Mouse (Mus musculus): Measurements from ENCODE around the gene Gsdma. TPM values are rescaled to one million over a fixed set of nuclear protein-coding genes. Genes with fewer than 3 reads are reported as not detected.

The Gsdma gene
- total and polyA plus RNA-seq, 3 experiments = 0.62 to 1.2 TPM; not detected in 1

GRCm38 (mm10) chr11:98644757-98645156 lies 19.4 kb upstream of the Gsdma start (continued):
- no peak for TF ChIP-seq TCF12 (IDR thresholded peaks at IDR 0.05; ENCODE audit: low read depth, low read length)

DNA sequence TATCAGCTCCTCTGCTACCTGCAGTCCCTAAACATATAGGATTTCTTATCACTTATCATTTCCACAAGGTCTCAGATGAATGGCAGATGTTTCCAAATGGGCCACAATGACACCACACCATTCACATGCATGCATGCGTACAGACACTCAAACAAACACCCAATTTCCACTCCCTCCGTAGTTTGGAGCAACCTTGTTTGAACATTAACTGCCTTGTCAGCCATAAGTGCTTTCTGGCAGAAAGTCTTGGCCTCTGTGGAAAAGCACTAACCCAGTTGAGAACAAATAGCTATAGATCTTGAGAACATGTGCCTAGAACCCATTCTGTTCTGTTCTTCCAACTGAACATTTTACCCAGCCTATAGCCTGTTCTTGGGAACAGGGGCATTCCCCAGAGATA lies 18.2 kb upstream of the Gsdma start:
- H3K79me2 ChIP-seq (ENCODE audit: control insufficient read depth, insufficient read depth, low read length, poor library complexity) = no peaks in the 10 kb centered on the region
- no peak for TF ChIP-seq POLR2A (IDR thresholded peaks at IDR 0.05; ENCODE audit: control insufficient read depth in 1 of 2, insufficient read depth in 1 of 2, low read depth in 1 of 2, low read length in 2 of 2, poor library complexity in 1 of 2)
- no peak for TF ChIP-seq SMC3 (IDR thresholded peaks at IDR 0.05; ENCODE audit: low read depth, low read length)
- no peak for TF ChIP-seq TBP (IDR thresholded peaks at IDR 0.05; ENCODE audit: low read depth, low read length)
- no peak for TF ChIP-seq POLR2AphosphoS5 (IDR thresholded peaks at IDR 0.05; ENCODE audit: borderline replicate concordance, low read depth, low read length)
- TF ChIP-seq POLR2AphosphoS2 (IDR thresholded peaks at IDR 0.05; ENCODE audit: low read length) = no peak
- TF ChIP-seq MAFK (IDR thresholded peaks at IDR 0.05; ENCODE audit: borderline replicate concordance, low read depth, low read length) = no peak
- no peak for TF ChIP-seq ETS1 (IDR thresholded peaks at IDR 0.05; ENCODE audit: low read depth, low read length)
- TF ChIP-seq USF1 (IDR thresholded peaks at IDR 0.05; ENCODE audit: low read depth, low read length) = no peak
- no peak for TF ChIP-seq MAX (IDR thresholded peaks at IDR 0.05; ENCODE audit: low read length)
- no peak for TF ChIP-seq ZKSCAN1 (IDR thresholded peaks at IDR 0.05; ENCODE audit: low read depth, low read length)
- no peak for TF ChIP-seq CTCF (IDR thresholded peaks at IDR 0.05 in 2 of 3, conservative IDR thresholded peaks at IDR 0.05 in 1 of 3; ENCODE audit: control insufficient read depth in 1 of 3, insufficient read depth in 1 of 3, low read depth in 2 of 3, low read length in 3 of 3, poor library complexity in 1 of 3, severe bottlenecking in 1 of 3)
- TF ChIP-seq KAT2A (conservative IDR thresholded peaks at IDR 0.05; ENCODE audit: low read depth, low read length) = no peak
- TF ChIP-seq TAL1 (IDR thresholded peaks at IDR 0.05; ENCODE audit: low read length) = no peak
- no peak for TF ChIP-seq MYC (IDR thresholded peaks at IDR 0.05; ENCODE audit: low read depth, low read length)
- TF ChIP-seq HCFC1 (IDR thresholded peaks at IDR 0.05; ENCODE audit: low read depth, low read length) = no peak
- no peak for DNase-seq (ENCODE audit: low read depth, low spot score)
- H3K36me3 ChIP-seq (ENCODE audit: control insufficient read depth in 1 of 2, insufficient read depth in 2 of 2, low read length in 2 of 2) = no peaks in the 10 kb centered on the region
- no peak overlapping the region for H3K27ac ChIP-seq (ENCODE audit: control insufficient read depth, low read depth, low read length)
- no peak overlapping the region for H3K9ac ChIP-seq (ENCODE audit: control insufficient read depth, low read depth, low read length, poor library complexity, severe bottlenecking)
- no peaks in the 10 kb centered on the region for H3K4me1 ChIP-seq (ENCODE audit: control insufficient read depth in 1 of 2, insufficient read depth in 2 of 2, low read length in 2 of 2)
- no peaks in the 10 kb centered on the region for H3K9me3 ChIP-seq (replicated peaks; ENCODE audit: insufficient read depth, low read length)
- peaks cover 18 to 28% of the 10 kb centered on the region in 2 experiments for H3K27me3 ChIP-seq (ENCODE audit: control insufficient read depth in 1 of 2, insufficient read depth in 2 of 2, low read length in 2 of 2)
- no peak overlapping the region for H3K4me3 ChIP-seq (ENCODE audit: control insufficient read depth in 1 of 2, insufficient read depth in 1 of 2, low read depth in 2 of 2, low read length in 2 of 2)

GRCm38 (mm10) chr11:98646459-98646858 lies 17.7 kb upstream of the Gsdma start, which contains the start of gene Gsdma2:
Gsdma2 (plus strand) TSS chr11:98646759.
- Histone ChIP-seq H3K4me3 (ENCODE audit: control insufficient read depth in 1 of 2, insufficient read depth in 1 of 2, low read depth in 2 of 2, low read length in 2 of 2) (no peak within 1 kb of the TSS), H3K4me1 (ENCODE audit: control insufficient read depth in 1 of 2, insufficient read depth in 2 of 2, low read length in 2 of 2) (no peaks in the 10 kb centered on the region), H3K27ac (ENCODE audit: control insufficient read depth, low read depth, low read length) (no peak within 1 kb of the TSS), H3K9me3 (replicated peaks; ENCODE audit: insufficient read depth, low read length) (no peaks in the 10 kb centered on the region), H3K36me3 (ENCODE audit: control insufficient read depth in 1 of 2, insufficient read depth in 2 of 2, low read length in 2 of 2) (no peaks in the 10 kb centered on the region), H3K27me3 (ENCODE audit: control insufficient read depth in 1 of 2, insufficient read depth in 2 of 2, low read length in 2 of 2) (peaks cover 18 to 28% of the 10 kb centered on the region in 2 experiments), H3K79me2 (ENCODE audit: control insufficient read depth, insufficient read depth, low read length, poor library complexity) (no peaks in the 10 kb centered on the region), H3K9ac (ENCODE audit: control insufficient read depth, low read depth, low read length, poor library complexity, severe bottlenecking) (no peak within 1 kb of the TSS)
- 0 out of 2 replicates have a peak, but pooled peaks have one; percentile 42 for TF ChIP-seq TBP (IDR thresholded peaks at IDR 0.05; ENCODE audit: low read depth, low read length)
- TF ChIP-seq TAL1 (IDR thresholded peaks at IDR 0.05; ENCODE audit: low read length) = no peak
- DNase-seq (ENCODE audit: low read depth, low spot score) = no peak

All from MEL (cell line).